7 mouse cellular contexts compared by ENCODE assay signal in the genomic region with DNA sequence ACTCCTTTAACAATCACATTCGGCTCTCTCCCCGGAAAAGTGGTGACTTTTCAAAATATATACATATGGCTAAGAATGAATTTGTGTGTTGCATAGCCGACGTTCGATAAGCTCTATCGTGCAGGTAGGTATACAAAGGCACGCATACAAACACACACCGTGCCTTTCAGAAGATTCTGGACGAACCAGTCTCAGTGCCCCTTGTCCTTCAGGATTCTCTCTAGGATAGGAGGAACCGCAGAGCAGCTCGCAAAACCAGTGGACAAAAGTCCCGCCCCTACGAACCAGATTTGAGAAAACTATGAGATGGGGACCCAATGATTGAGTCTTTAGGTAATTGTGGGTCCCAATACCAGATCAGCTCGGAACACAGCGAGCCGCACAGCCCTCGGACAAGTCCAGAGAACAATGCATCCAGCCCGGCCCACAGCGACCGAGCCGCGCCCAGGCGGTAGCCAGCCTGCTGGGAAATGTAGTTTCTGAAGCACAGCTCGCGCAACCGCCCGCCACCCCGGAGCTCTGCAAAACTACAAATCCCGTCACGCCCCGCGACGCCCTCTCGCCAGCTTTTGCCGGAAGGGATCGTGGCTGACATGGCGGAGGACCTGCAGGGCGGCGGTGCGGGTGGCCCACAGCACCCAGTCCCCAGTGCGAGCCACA. TPM values are rescaled to one million over a fixed set of nuclear protein-coding genes. Genes with fewer than 3 reads are reported as not detected.
DNase-seq lines count a peak whose midpoint lies in the region; ATAC-seq lines count a peak whose summit lies in the region.

A gene (plus strand): TSS at position 565 of the 660 bp plus-strand sequence.

- H3K4me1 ChIP-seq in embryonic facial prominence, embryonic 11.5 days (ENCODE audit: control insufficient read depth, insufficient read depth, low read length), result no peaks in the 10 kb centered on the region
- H3K4me1 ChIP-seq in limb, embryonic 10.5 days, result peaks cover 12% of the 10 kb centered on the region
- peaks cover 26% of the 10 kb centered on the region for H3K4me1 ChIP-seq in midbrain, embryonic 13.5 days (replicated peaks)

- 2% methylated on average over 41 of the region's 41 CpGs for WGBS in embryonic facial prominence, embryonic 11.5 days
- WGBS in limb, embryonic 10.5 days, result 3% methylated on average over 41 of the region's 41 CpGs
- WGBS in midbrain, embryonic 13.5 days, result 1% methylated on average over 41 of the region's 41 CpGs

- peak within 1 kb of the TSS; percentile 57 for H3K27ac ChIP-seq in embryonic facial prominence, embryonic 11.5 days (replicated peaks; ENCODE audit: low read depth, low read length)
- H3K27ac ChIP-seq in limb, embryonic 10.5 days, result peak within 1 kb of the TSS; percentile 95
- H3K27ac ChIP-seq in midbrain, embryonic 13.5 days, result peak within 1 kb of the TSS; percentile 94

- H3K4me3 ChIP-seq in embryonic facial prominence, embryonic 11.5 days (ENCODE audit: low read depth, low read length), result peak within 1 kb of the TSS; percentile 97
- peak within 1 kb of the TSS; percentile 92 for H3K4me3 ChIP-seq in limb, embryonic 10.5 days
- H3K4me3 ChIP-seq in midbrain, embryonic 13.5 days (replicated peaks), result peak within 1 kb of the TSS; percentile 100

- H3K9me3 ChIP-seq in embryonic facial prominence, embryonic 11.5 days (replicated peaks; ENCODE audit: control insufficient read depth, low read length), result no peaks in the 10 kb centered on the region
- H3K9me3 ChIP-seq in limb, embryonic 10.5 days (replicated peaks), result peaks cover 3% of the 10 kb centered on the region; the same call in 1 of the 2 replicates
- H3K9me3 ChIP-seq in midbrain, embryonic 13.5 days, result peaks cover 4% of the 10 kb centered on the region; the same call in 1 of the 2 replicates

- H3K27me3 ChIP-seq in embryonic facial prominence, embryonic 11.5 days (ENCODE audit: control insufficient read depth, insufficient read depth, low read length), result no peaks in the 10 kb centered on the region
- H3K27me3 ChIP-seq in limb, embryonic 10.5 days (ENCODE audit: low read depth, poor library complexity, severe bottlenecking), result no peaks in the 10 kb centered on the region
- no peaks in the 10 kb centered on the region for H3K27me3 ChIP-seq in midbrain, embryonic 13.5 days

- peak; percentile 99 for ATAC-seq in embryonic facial prominence, embryonic 11.5 days (replicated peaks; ENCODE audit: insufficient number of reproducible peaks, low FRiP score, low TSS enrichment, low read depth)
- peak; percentile 98 for ATAC-seq in granulocyte monocyte progenitor cell, adult 5-6 weeks (replicated peaks; ENCODE audit: poor library complexity, severe bottlenecking)
- peak; percentile 100 for ATAC-seq in midbrain, embryonic 13.5 days

- peak within 1 kb of the TSS; percentile 55 for H3K4me2 ChIP-seq in embryonic facial prominence, embryonic 11.5 days (ENCODE audit: low read depth, low read length)
- peak within 1 kb of the TSS; percentile 70 for H3K4me2 ChIP-seq in midbrain, embryonic 13.5 days (replicated peaks)

- H3K36me3 ChIP-seq in embryonic facial prominence, embryonic 11.5 days (replicated peaks; ENCODE audit: control insufficient read depth, insufficient read depth, low read depth, low read length), result no peaks in the 10 kb centered on the region; the same call in 1 of the 2 replicates
- peaks cover 26% of the 10 kb centered on the region for H3K36me3 ChIP-seq in limb, embryonic 10.5 days
- peaks cover 5% of the 10 kb centered on the region; the same call in 1 of the 2 replicates for H3K36me3 ChIP-seq in midbrain, embryonic 13.5 days

- peak within 1 kb of the TSS; percentile 94 for H3K9ac ChIP-seq in embryonic facial prominence, embryonic 11.5 days (replicated peaks; ENCODE audit: low read length)
- peak within 1 kb of the TSS; percentile 99 for H3K9ac ChIP-seq in midbrain, embryonic 13.5 days (replicated peaks)

- DNase-seq in adrenal gland, postnatal 14 days, result peak; percentile 98
- DNase-seq in embryonic facial prominence, embryonic 11.5 days (ENCODE audit: low spot score), result peak; percentile 98
- peak; percentile 95 for DNase-seq in kidney, adult 11 months
- DNase-seq in limb, embryonic 10.5 days (ENCODE audit: low spot score), result peak; percentile 98
- DNase-seq in spleen, adult 12 weeks (ENCODE audit: low spot score), result peak; percentile 92

RNA-seq across cellular contexts. Expression of the gene that starts here (rescaled TPM):
- total RNA-seq in adrenal gland, postnatal 14 days (2021), result 23.5 and 24.5 TPM in 2 replicates
- polyA plus RNA-seq in embryonic facial prominence, embryonic 11.5 days (2014; fragmentation: Nextera tagmentation; extraction: Ambion mirVana), result 63.1 and 63.6 TPM in 2 replicates
- total RNA-seq in granulocyte monocyte progenitor cell, adult 5-6 weeks (2014; fragmentation: Nextera tagmentation), result 17.6 and 17.9 TPM in 2 replicates
- total RNA-seq in granulocyte monocyte progenitor cell, adult 5-6 weeks (2017), result 30.4 and 41.8 TPM in 2 replicates
- polyA plus RNA-seq in limb, embryonic 10.5 days (2016; fragmentation: Nextera tagmentation; extraction: Ambion mirVana), result 53.4 and 56.5 TPM in 2 replicates
- polyA plus RNA-seq in midbrain, embryonic 13.5 days (2015; fragmentation: Nextera tagmentation; extraction: Ambion mirVana), result 93.9 and 95.5 TPM in 2 replicates

Comparison
In these comparisons a context has a peak if more than half of its experiments do, and no peak if none do; other contexts are left out.
1. Peak in every context shown above with its lines: DNase-seq, ATAC-seq, H3K4me3 ChIP-seq and H3K27ac ChIP-seq.